Mouse (Mus musculus): ENCODE measurements at regions not wholly inside any gene's neighbourhood (a gene's known extent, or its start where the extent isn't known, plus 50 kb on each side); places are given as distances from the start of the nearest gene placed in this dataset.

- TF ChIP-seq CTCF (IDR thresholded peaks at IDR 0.05; ENCODE audit: low read depth) (no peak), EP300 (IDR thresholded peaks at IDR 0.05; ENCODE audit: low read depth) (no peak)
Measured at GRCm38 (mm10) chr3:21489547-21489946, 586.9 kb upstream of the Tbl1xr1 start.

All from liver, embryonic 14.5 days (tissue).